14 mouse cellular contexts compared by ENCODE assay signal in the genomic region with DNA sequence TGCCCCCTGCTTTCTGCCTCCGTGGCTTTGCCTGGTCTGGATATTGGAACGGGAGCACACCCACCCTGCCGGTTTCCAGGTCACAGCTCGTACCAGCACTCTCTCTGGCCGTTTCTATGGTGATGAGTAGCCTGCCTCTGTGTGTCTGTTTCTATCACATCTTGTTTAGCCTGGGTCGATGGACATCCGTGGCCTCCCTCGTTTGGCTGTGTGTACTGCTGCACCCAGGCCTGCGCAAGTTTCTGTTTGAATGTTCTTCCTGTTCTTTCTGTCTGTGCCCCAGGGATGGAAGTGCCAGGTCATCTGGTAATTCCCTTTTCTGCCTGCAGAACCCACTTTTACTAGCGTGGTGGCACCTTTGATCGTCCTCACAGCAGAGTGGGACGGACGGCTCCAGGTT. TPM values are rescaled to one million over a fixed set of nuclear protein-coding genes. Genes with fewer than 3 reads are reported as not detected.
DNase-seq lines count a peak whose midpoint lies in the region; TF ChIP-seq lines count a peak whose summit lies in the region.
"Had no signal": no experiment of that assay in that cellular context is flagged by ENCODE, and none has a peak within 500 bp of the region (broad histone marks: within the 10 kb centered on the region; RNA-seq: fewer than 3 reads in every experiment).

No protein-coding gene starts in this region.

- DNase-seq in adrenal gland, postnatal 14 days, result peak; percentile 15
- no peak for DNase-seq in adrenal gland, postnatal 10 days
- no peak for DNase-seq in left cerebral cortex, adult 2 months (ENCODE audit: extremely low spot score in 1 of 2, low spot score in 2 of 2)
- DNase-seq in left cerebral cortex, adult 11 months (ENCODE audit: low spot score), result no peak
- peak; percentile 86 for DNase-seq in retina, embryonic 14.5 days (ENCODE audit: low spot score)
- DNase-seq in natural killer cell, adult 2 months (ENCODE audit: low spot score in 2 of 2), result no peak
- no peak for DNase-seq in cerebellum, adult 11-12 months
- DNase-seq: cerebellum, adult 8-10 months; gastrocnemius, postnatal 10 days; lung, postnatal 10 days; thymus, postnatal 25 days had no signal

- no peaks in the 10 kb centered on the region; the same call in 1 of the 2 replicates for H3K4me1 ChIP-seq in bone marrow, adult 2 months (ENCODE audit: control insufficient read depth, insufficient read depth, low read length)
- H3K4me1 ChIP-seq: kidney, embryonic 15.5 days; limb, embryonic 15.5 days had no signal

- no peak for TF ChIP-seq POLR2A in bone marrow, adult 2 months (IDR thresholded peaks at IDR 0.05; ENCODE audit: borderline replicate concordance, control insufficient read depth, low read depth, low read length)

- no peak for TF ChIP-seq CTCF in left cerebral cortex, adult 2 months (IDR thresholded peaks at IDR 0.05)
- no peak for TF ChIP-seq CTCF in bone marrow, adult 2 months (IDR thresholded peaks at IDR 0.05; ENCODE audit: control insufficient read depth, insufficient read depth, low read length)

- intact Hi-C loops in left cerebral cortex, adult 2 months (cut with DNase I), result no loop called here

- no peak overlapping the region for H3K4me3 ChIP-seq in left cerebral cortex, adult 2 months
- H3K4me3 ChIP-seq in bone marrow, adult 2 months (replicated peaks; ENCODE audit: control insufficient read depth, low read depth, low read length), result peak overlapping the region; percentile 22
- H3K4me3 ChIP-seq: kidney, embryonic 15.5 days; limb, embryonic 15.5 days had no signal

- H3K27ac ChIP-seq in left cerebral cortex, adult 2 months, result 0 out of 2 replicates have a peak overlapping the region, but pooled peaks have one; percentile 15
- H3K27ac ChIP-seq in bone marrow, adult 2 months (ENCODE audit: control insufficient read depth, insufficient read depth, low read depth, low read length, poor library complexity), result no peak overlapping the region; the same call in 1 of the 2 replicates
- H3K27ac ChIP-seq: kidney, embryonic 15.5 days; limb, embryonic 15.5 days had no signal

- 42% methylated on average over 13 of the region's 13 CpGs for WGBS in bone marrow, adult 2 months

RNA-seq across cellular contexts. Expression of gene Atp6v0a2, which starts 7.0 kb away (rescaled TPM):
- 55.2 and 60.1 TPM in 2 replicates for total RNA-seq in adrenal gland, postnatal 14 days (2021)
- total RNA-seq in adrenal gland, postnatal 10 days (2021), result 10 to 100 TPM; 54.1 to 59.2 TPM
- 10 to 100 TPM; 59.2 to 71.4 TPM for total RNA-seq in left cerebral cortex, adult 2 months (2021)
- 10.5 and 23.4 TPM in 2 replicates for polyA plus RNA-seq in bone marrow, adult 2 months (2011; ENCODE audit: insufficient read depth, insufficient read length, low replicate concordance, missing spikeins)

RNA-seq across cellular contexts. Expression of gene Gtf2h3, which starts 42.4 kb away (rescaled TPM):
- total RNA-seq in adrenal gland, postnatal 14 days (2021), result 35.6 and 35.7 TPM in 2 replicates
- 10 to 100 TPM; 35.3 to 36.8 TPM for total RNA-seq in adrenal gland, postnatal 10 days (2021)
- 10 to 100 TPM; 26.6 to 28.6 TPM for total RNA-seq in left cerebral cortex, adult 2 months (2021)
- 7.8 and 8.3 TPM in 2 replicates for polyA plus RNA-seq in bone marrow, adult 2 months (2011; ENCODE audit: insufficient read depth, insufficient read length, low replicate concordance, missing spikeins)

RNA-seq across cellular contexts. Expression of gene Eif2b1, which starts 42.4 kb away (rescaled TPM):
- 42.9 and 51.2 TPM in 2 replicates for total RNA-seq in adrenal gland, postnatal 14 days (2021)
- 10 to 100 TPM; 42.0 to 49.9 TPM for total RNA-seq in adrenal gland, postnatal 10 days (2021)
- total RNA-seq in left cerebral cortex, adult 2 months (2021), result 10 to 100 TPM; 35.1 to 37.7 TPM
- 14.9 and 16.6 TPM in 2 replicates for polyA plus RNA-seq in bone marrow, adult 2 months (2011; ENCODE audit: insufficient read depth, insufficient read length, low replicate concordance, missing spikeins)

Comparison
In these comparisons a context has a peak if more than half of its experiments do, and no peak if none do; other contexts are left out.
1. DNase-seq: peak in adrenal gland, postnatal 14 days (single experiment) and retina, embryonic 14.5 days (single experiment); none in adrenal gland, postnatal 10 days (single experiment), left cerebral cortex, adult 2 months (0 of 2), left cerebral cortex, adult 11 months (single experiment), natural killer cell, adult 2 months (0 of 2) and cerebellum, adult 11-12 months (single experiment).